Mouse (Mus musculus): Measurements from ENCODE around the gene Vezf1.

DNA sequence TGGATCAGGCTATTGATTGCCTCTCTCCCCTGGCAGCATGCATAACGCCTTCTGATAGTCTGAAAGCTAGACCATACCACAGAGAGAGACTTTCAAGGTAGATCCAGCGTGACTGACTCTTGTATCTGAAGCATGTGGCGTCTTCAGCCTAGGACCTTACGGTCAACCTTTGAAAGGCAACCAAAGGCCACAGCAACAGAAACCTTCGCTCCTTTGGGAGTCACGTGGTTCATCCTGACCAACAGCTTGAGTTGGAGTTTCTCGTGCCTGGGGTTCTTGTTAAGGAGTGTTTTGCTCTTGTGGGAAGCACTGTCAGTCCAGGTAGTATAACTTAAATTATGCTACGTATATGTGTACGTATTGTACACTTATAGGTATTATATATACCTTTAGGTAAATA, 60.4 kb downstream of the Vezf1 start:
- TF ChIP-seq CTCF (IDR thresholded peaks at IDR 0.05; ENCODE audit: borderline replicate concordance, extremely low read depth, insufficient read depth, insufficient read length) (no peak), POLR2A (IDR thresholded peaks at IDR 0.05; ENCODE audit: borderline replicate concordance, extremely low read depth, insufficient read depth, insufficient read length, poor library complexity, severe bottlenecking) (no peak)
